Mouse (Mus musculus) liver, embryonic 12.5 days (tissue): ENCODE results near the gene Vmn2r55. TPM values are rescaled to one million over a fixed set of nuclear protein-coding genes. Genes with fewer than 3 reads are reported as not detected.
"Not testable (repeated sequence)": the region's sequence is repeated elsewhere in the genome, so short reads cannot be mapped to it uniquely, and the experiment has no call there.

Experiments used
- ATAC-seq: fragments of 200-750 bp; cut with Nextera tagmentation; 2 replicates; pipeline ENCODE4 v1.8.0; 2017; ENCODE audit warnings: moderate number of reproducible peaks, mild to moderate bottlenecking, moderate library complexity
- H3K27ac ChIP-seq: fragments of 300-500 bp; sonication (generic); 2 replicates; pipeline ENCODE4 v1.5.1; 2016; ENCODE audit warnings: mild to moderate bottlenecking
- H3K27me3 ChIP-seq: fragments of 300-500 bp; sonication (generic); replicated peaks from 2 replicates; pipeline ENCODE4 v1.6.1; 2016; ENCODE audit warnings: mild to moderate bottlenecking, moderate library complexity
- H3K36me3 ChIP-seq: fragments of 300-500 bp; sonication (generic); 2 replicates; pipeline ENCODE4 v1.6.1; 2016; ENCODE audit warnings: mild to moderate bottlenecking, moderate library complexity
- H3K4me1 ChIP-seq: fragments of 300-500 bp; sonication (generic); 2 replicates; pipeline ENCODE4 v1.6.1; 2016
- H3K4me2 ChIP-seq: fragments of 300-500 bp; sonication (generic); 2 replicates; pipeline ENCODE4 v1.6.1; 2016; ENCODE audit warnings: mild to moderate bottlenecking, moderate library complexity
- H3K4me3 ChIP-seq: fragments of 300-500 bp; sonication (generic); 2 replicates; pipeline ENCODE4 v1.5.1; 2016; ENCODE audit warnings: mild to moderate bottlenecking, moderate library complexity
- H3K9ac ChIP-seq: fragments of 300-500 bp; sonication (generic); 2 replicates; pipeline ENCODE4 v1.6.1; 2016; ENCODE audit warnings: mild to moderate bottlenecking, moderate library complexity
- H3K9me3 ChIP-seq: fragments of 300-500 bp; sonication (generic); replicated peaks from 2 replicates; pipeline ENCODE4 v1.6.1; 2016; ENCODE audit warnings: mild to moderate bottlenecking, moderate library complexity
- WGBS: fragments of 180-500 bp; shearing (Covaris S2); methylation state at CpG from one replicate; pipeline ENCODE4 v1.1.7; 2016; ENCODE audit not compliant: insufficient replicate concordance; 5-methylcytosine and 5-hydroxymethylcytosine counted together
- polyA plus RNA-seq: library from polyadenylated mRNA; unstranded; fragments of >200 nt; fragmentation: Nextera tagmentation; extraction: Ambion mirVana; gene quantifications from 2 replicates; pipeline ENCODE4 v1.2.1, GENCODE M21; 2016

Gene Vmn2r55
- polyA plus RNA-seq: not detected in 2 replicates

- H3K4me3 ChIP-seq, H3K36me3 ChIP-seq, H3K27me3 ChIP-seq, H3K9me3 ChIP-seq, H3K4me2 ChIP-seq, H3K9ac ChIP-seq, H3K4me1 ChIP-seq, ATAC-seq, H3K27ac ChIP-seq: not testable (repeated sequence)
- WGBS: 69% methylated on average over 3 of the region's 3 CpGs
Observed at GRCm38 (mm10) chr7:12684903-12685302, at the start of gene Vmn2r55. Vmn2r55 (minus strand) TSS chr7:12685003.

- H3K27ac ChIP-seq, H3K4me1 ChIP-seq, H3K36me3 ChIP-seq, H3K4me3 ChIP-seq, H3K9ac ChIP-seq, H3K9me3 ChIP-seq, H3K27me3 ChIP-seq, ATAC-seq, H3K4me2 ChIP-seq: not testable (repeated sequence)
- WGBS: 54% methylated on average over 3 of the region's 4 CpGs
Observed at GRCm38 (mm10) chr7:12640219-12640618, 44.6 kb downstream of the Vmn2r55 start, which contains the start of gene Vmn2r54. Vmn2r54 (minus strand) TSS chr7:12640319.

GRCm38 (mm10) chr7:12608688-12609087, 76.1 kb downstream of the Vmn2r55 start, which contains the start of gene Vmn2r53:
Vmn2r53 (minus strand) TSS chr7:12608788.
- Histone ChIP-seq H3K9me3 (0 out of 2 replicates have a peak, but pooled peaks cover 4% of the 10 kb centered on the region), H3K36me3 (no peaks in the 10 kb centered on the region), H3K9ac (no peak within 1 kb of the TSS), H3K27ac (no peak within 1 kb of the TSS), H3K4me3 (no peak within 1 kb of the TSS), H3K27me3 (no peaks in the 10 kb centered on the region), H3K4me2 (no peak within 1 kb of the TSS), H3K4me1 (no peaks in the 10 kb centered on the region)
- no peak for ATAC-seq

Other genes starting within 250 kb of the Vmn2r55 start
- 5.7 and 5.9 TPM in 2 replicates for gene Zfp606, start 206.7 kb downstream of the Vmn2r55 start, polyA plus RNA-seq
- not detected in 2 replicates for gene 2900092C05Rik, start 172.5 kb downstream of the Vmn2r55 start, polyA plus RNA-seq
- not detected in 2 replicates for gene Vmn2r53, start 76.2 kb downstream of the Vmn2r55 start, polyA plus RNA-seq
- gene Vmn2r54, start 44.7 kb downstream of the Vmn2r55 start, polyA plus RNA-seq: not detected in 2 replicates
- gene Vmn2r56, start 50.0 kb upstream of the Vmn2r55 start, polyA plus RNA-seq: not detected in 2 replicates
- gene Zscan18, start 118.6 kb upstream of the Vmn2r55 start, polyA plus RNA-seq: 1.4 and 2.1 TPM in 2 replicates
- 3.8 and 4.6 TPM in 2 replicates for gene Zfp329, start 133.9 kb upstream of the Vmn2r55 start, polyA plus RNA-seq
- gene Zfp110, start 149.8 kb upstream of the Vmn2r55 start, polyA plus RNA-seq: 16.1 and 16.4 TPM in 2 replicates
- gene Zfp128, start 196.2 kb upstream of the Vmn2r55 start, polyA plus RNA-seq: 0.86 and 1.0 TPM in 2 replicates
- 5.9 and 6.6 TPM in 2 replicates for gene Zscan22, start 212.8 kb upstream of the Vmn2r55 start, polyA plus RNA-seq
- 813 and 821 TPM in 2 replicates for gene Rps5, start 237.3 kb upstream of the Vmn2r55 start, polyA plus RNA-seq
- 0.24 and 0.43 TPM in 2 replicates for gene Rnf225, start 242.4 kb upstream of the Vmn2r55 start, polyA plus RNA-seq